Mouse (Mus musculus): ENCODE data around the gene Naaa. TPM values are rescaled to one million over a fixed set of nuclear protein-coding genes. Genes with fewer than 3 reads are reported as not detected.

Naaa gene
- polyA plus RNA-seq, 1 experiment: 22.8 TPM

GRCm38 (mm10) chr5:92291652-92292414 is 13.9 kb upstream of the Naaa start:
- Histone ChIP-seq H3K27ac (replicated peaks; ENCODE audit: low read depth, low read length) (no peak overlapping the region), H3K4me3 (ENCODE audit: insufficient read depth, low read depth, low read length) (no peak overlapping the region), H3K4me1 (ENCODE audit: control insufficient read depth, insufficient read depth, insufficient read length, low read length) (no peaks in the 10 kb centered on the region)

DNA sequence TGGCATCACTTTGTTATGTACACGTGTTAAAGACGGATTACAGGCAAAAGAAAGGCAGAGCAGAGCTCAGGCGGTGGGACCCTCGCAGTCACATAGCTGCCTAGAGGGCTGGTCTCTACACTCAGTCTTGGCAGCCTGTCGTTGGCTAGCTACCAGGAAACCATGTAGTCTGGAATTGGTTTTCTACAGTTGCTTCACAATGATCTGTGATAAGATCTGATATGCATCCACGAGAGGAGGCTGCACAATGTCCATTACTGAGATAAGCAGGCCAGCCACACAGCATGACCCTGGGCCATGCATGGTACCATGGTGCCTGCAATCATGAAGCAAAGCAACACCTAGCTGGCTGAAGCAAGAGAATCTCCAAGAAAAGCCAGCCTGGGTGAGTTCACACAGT is 9.9 kb upstream of the Naaa start:
- H3K27ac ChIP-seq (replicated peaks; ENCODE audit: low read depth, low read length): no peak overlapping the region
- H3K4me3 ChIP-seq (ENCODE audit: insufficient read depth, low read depth, low read length): no peak overlapping the region
- H3K4me1 ChIP-seq (ENCODE audit: control insufficient read depth, insufficient read depth, insufficient read length, low read length): peaks cover 4% of the 10 kb centered on the region; the same call in 1 of the 2 replicates

- peak overlapping the region; percentile 12; the same call in 1 of the 2 replicates for H3K27ac ChIP-seq (replicated peaks; ENCODE audit: low read depth, low read length)
- peaks cover 4% of the 10 kb centered on the region; the same call in 1 of the 2 replicates for H3K4me1 ChIP-seq (ENCODE audit: control insufficient read depth, insufficient read depth, insufficient read length, low read length)
- no peak overlapping the region for H3K4me3 ChIP-seq (ENCODE audit: insufficient read depth, low read depth, low read length)
Measured at GRCm38 (mm10) chr5:92283107-92283506, 5.1 kb upstream of the Naaa start.

DNA sequence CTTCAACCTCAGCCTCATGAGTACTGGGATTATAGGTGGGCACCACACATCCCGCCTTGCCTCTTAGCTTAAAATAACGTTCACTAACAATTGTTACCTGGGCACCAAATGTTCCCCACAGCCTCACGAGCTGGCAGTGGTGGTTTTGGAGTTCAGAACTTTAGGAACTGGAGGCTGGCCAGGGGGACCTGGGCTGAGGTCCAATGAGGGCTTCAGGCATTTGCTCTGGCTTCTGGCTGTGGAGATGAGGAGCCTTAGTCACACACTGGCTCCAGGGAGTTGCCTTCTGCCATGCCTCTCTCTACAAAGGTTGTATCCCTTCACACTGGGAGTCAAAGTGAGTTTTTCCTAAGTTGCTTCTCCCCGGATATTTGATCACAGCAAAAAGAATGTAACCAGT is 4.6 kb upstream of the Naaa start:
- 0 out of 2 replicates have a peak overlapping the region, but pooled peaks have one; percentile 12 for H3K27ac ChIP-seq (replicated peaks; ENCODE audit: low read depth, low read length)
- H3K4me1 ChIP-seq (ENCODE audit: control insufficient read depth, insufficient read depth, insufficient read length, low read length): peaks cover 4% of the 10 kb centered on the region; the same call in 1 of the 2 replicates
- no peak overlapping the region for H3K4me3 ChIP-seq (ENCODE audit: insufficient read depth, low read depth, low read length)

DNA sequence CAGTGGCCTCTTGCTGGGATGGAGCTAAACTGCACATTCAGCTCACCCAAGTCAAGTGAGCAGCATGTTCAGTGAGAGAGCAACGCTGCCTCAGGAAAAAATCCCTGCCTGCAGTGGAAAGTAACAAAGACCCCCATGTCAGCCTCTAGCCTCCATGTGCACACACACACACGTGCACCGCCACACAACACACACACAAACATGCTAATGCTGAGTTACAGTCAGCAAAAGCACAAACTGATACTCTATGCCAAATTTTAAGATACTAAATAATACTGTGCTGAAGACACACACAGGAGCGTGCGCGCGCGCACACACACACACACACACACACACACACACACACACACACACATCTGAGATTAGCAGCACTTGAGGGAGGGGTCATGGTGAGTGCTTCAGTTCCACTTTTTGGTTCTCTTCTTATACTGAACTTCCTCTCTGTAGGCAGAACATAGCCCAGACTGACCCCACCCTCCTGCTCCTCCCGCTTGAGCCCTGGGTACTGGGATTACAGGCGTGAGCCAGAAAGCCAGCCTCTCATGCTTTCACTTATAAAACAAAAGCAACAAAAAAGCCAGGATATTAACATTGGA is 1.1 kb upstream of the Naaa start:
- Histone ChIP-seq H3K4me1 (ENCODE audit: control insufficient read depth, insufficient read depth, insufficient read length, low read length) (peaks cover 4% of the 10 kb centered on the region; the same call in 1 of the 2 replicates), H3K4me3 (ENCODE audit: insufficient read depth, low read depth, low read length) (no peak overlapping the region), H3K27ac (replicated peaks; ENCODE audit: low read depth, low read length) (0 out of 2 replicates have a peak overlapping the region, but pooled peaks have one; percentile 1)

- Histone ChIP-seq H3K4me1 (ENCODE audit: control insufficient read depth, insufficient read depth, insufficient read length, low read length) (no peaks in the 10 kb centered on the region), H3K4me3 (ENCODE audit: insufficient read depth, low read depth, low read length) (no peak overlapping the region), H3K27ac (replicated peaks; ENCODE audit: low read depth, low read length) (no peak overlapping the region)
Measured at GRCm38 (mm10) chr5:92270496-92270895, 7.5 kb downstream of the Naaa start.

- Histone ChIP-seq H3K4me1 (ENCODE audit: control insufficient read depth, insufficient read depth, insufficient read length, low read length) (no peaks in the 10 kb centered on the region), H3K27ac (replicated peaks; ENCODE audit: low read depth, low read length) (no peak overlapping the region), H3K4me3 (ENCODE audit: insufficient read depth, low read depth, low read length) (no peak overlapping the region)
Measured at GRCm38 (mm10) chr5:92263761-92264359, 14.1 kb downstream of the Naaa start.

DNA sequence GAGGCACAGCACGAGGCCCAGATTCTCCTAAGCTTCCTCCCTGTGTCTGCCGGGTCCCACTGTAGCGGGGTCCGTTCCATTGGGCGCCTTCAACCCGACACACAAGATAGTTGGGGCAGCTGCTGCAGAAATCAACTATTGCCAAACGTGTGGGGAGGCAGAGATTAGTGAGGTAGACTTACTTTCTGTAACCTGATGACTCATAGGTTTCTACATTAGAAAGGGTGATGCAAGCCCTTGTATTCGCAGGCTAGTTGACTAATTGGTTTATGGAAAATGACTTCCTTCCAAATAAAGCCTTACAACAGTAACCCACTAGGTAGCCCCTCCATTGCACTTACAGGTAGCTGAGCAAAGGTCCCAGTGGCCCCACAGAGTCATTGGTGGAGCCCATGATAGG is 15.3 kb downstream of the Naaa start:
- H3K4me1 ChIP-seq (ENCODE audit: control insufficient read depth, insufficient read depth, insufficient read length, low read length): no peaks in the 10 kb centered on the region
- no peak overlapping the region for H3K27ac ChIP-seq (replicated peaks; ENCODE audit: low read depth, low read length)
- no peak overlapping the region for H3K4me3 ChIP-seq (ENCODE audit: insufficient read depth, low read depth, low read length)

DNA sequence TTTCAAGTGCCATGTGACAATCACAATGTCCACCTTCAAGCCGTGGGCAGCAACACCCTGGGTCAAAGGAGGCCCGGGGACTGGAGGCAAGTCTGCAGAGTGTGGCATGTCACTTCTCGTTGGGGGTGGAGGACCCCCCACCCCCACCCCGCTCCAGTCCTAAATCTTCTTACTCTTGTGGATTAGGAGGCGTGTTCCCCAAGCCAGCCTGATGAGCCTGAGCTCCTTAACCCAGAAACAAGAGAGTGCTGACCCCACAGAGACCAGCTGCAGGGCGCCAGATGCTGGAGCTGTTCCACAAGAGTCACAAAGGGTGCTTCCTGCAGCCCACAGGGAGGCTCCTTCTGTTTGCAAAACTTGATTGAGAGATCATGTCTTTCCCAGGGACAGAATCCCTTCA is 21.8 kb downstream of the Naaa start, which contains the start of gene Ppef2:
Ppef2 (minus strand) TSS at position 61 of the 400 bp plus-strand sequence.
- no peaks in the 10 kb centered on the region for H3K4me1 ChIP-seq (ENCODE audit: control insufficient read depth, insufficient read depth, insufficient read length, low read length)
- H3K27ac ChIP-seq (replicated peaks; ENCODE audit: low read depth, low read length): no peak within 1 kb of the TSS
- no peak within 1 kb of the TSS for H3K4me3 ChIP-seq (ENCODE audit: insufficient read depth, low read depth, low read length)

- Histone ChIP-seq H3K4me3 (ENCODE audit: insufficient read depth, low read depth, low read length) (no peak overlapping the region), H3K27ac (replicated peaks; ENCODE audit: low read depth, low read length) (no peak overlapping the region), H3K4me1 (ENCODE audit: control insufficient read depth, insufficient read depth, insufficient read length, low read length) (no peaks in the 10 kb centered on the region)
Measured at GRCm38 (mm10) chr5:92254476-92254875, 23.5 kb downstream of the Naaa start.

DNA sequence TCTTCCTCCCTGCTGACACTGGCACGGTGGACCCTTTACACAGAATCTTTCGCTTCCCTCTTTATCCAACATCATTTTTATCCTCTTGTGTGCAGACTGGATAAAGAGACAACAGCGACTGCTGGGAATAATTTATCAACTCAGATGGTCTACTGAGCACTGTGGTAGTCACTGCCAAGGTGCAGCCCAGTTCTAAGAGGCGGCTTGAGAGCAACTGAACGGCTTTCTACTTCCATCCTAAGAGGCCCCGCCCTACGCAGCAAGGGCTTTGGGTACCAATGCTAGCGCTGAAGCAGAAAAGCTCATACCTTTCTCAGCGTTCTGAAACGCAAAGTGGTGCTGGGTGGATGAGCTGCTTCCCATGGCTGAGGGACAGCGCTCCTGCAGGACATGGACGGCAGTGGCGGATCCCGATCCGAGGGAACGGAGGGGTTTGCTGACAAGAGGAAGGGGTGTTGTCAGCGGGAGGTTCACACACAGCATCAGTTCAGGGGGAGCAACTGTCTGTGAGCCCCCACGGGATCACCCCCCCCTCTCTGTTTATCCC is 25.1 kb downstream of the Naaa start:
- no peak overlapping the region for H3K27ac ChIP-seq (replicated peaks; ENCODE audit: low read depth, low read length)
- no peaks in the 10 kb centered on the region for H3K4me1 ChIP-seq (ENCODE audit: control insufficient read depth, insufficient read depth, insufficient read length, low read length)
- H3K4me3 ChIP-seq (ENCODE audit: insufficient read depth, low read depth, low read length): no peak overlapping the region

GRCm38 (mm10) chr5:92252031-92252430 is 25.9 kb downstream of the Naaa start:
- Histone ChIP-seq H3K4me1 (ENCODE audit: control insufficient read depth, insufficient read depth, insufficient read length, low read length) (no peaks in the 10 kb centered on the region), H3K27ac (replicated peaks; ENCODE audit: low read depth, low read length) (no peak overlapping the region)

GRCm38 (mm10) chr5:92248614-92249013 is 29.4 kb downstream of the Naaa start:
- H3K4me1 ChIP-seq (ENCODE audit: control insufficient read depth, insufficient read depth, insufficient read length, low read length): no peaks in the 10 kb centered on the region
- no peak overlapping the region for H3K27ac ChIP-seq (replicated peaks; ENCODE audit: low read depth, low read length)
- no peak overlapping the region for H3K4me3 ChIP-seq (ENCODE audit: insufficient read depth, low read depth, low read length)

More at GRCm38 (mm10) chr5:92252031-92252430, 25.9 kb downstream of the Naaa start:
- no peak overlapping the region for H3K4me3 ChIP-seq (ENCODE audit: insufficient read depth, low read depth, low read length)

DNA sequence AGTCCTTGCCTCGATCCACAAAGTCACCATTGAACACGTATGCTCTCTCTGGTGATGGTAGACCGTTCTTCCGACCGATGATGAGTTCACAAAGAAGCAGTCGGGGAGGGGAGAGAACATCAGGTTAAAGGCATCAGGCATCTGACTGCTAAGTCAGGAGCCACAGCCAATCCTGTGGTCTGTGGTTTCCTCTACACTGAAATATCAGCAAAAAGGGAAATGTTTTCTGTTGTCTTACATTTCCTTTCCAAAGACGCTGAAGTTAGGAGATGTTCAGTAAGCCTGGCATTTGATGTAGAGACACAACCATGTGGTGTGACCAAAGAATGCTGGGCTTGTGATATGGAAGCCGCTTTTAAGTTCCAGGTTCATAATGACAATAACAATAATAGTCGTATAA is 32.5 kb downstream of the Naaa start:
- Histone ChIP-seq H3K27ac (replicated peaks; ENCODE audit: low read depth, low read length) (no peak overlapping the region), H3K4me3 (ENCODE audit: insufficient read depth, low read depth, low read length) (no peak overlapping the region), H3K4me1 (ENCODE audit: control insufficient read depth, insufficient read depth, insufficient read length, low read length) (no peaks in the 10 kb centered on the region)

- Histone ChIP-seq H3K4me1 (ENCODE audit: control insufficient read depth, insufficient read depth, insufficient read length, low read length) (no peaks in the 10 kb centered on the region), H3K27ac (replicated peaks; ENCODE audit: low read depth, low read length) (no peak overlapping the region), H3K4me3 (ENCODE audit: insufficient read depth, low read depth, low read length) (no peak overlapping the region)
Measured at GRCm38 (mm10) chr5:92244900-92245299, 33.1 kb downstream of the Naaa start.
